Mouse (Mus musculus): ENCODE data around the gene Znhit1.
A peak's percentile ranks its signal among the peaks of the same experiment; 100 is the strongest.

Gene Znhit1

DNA sequence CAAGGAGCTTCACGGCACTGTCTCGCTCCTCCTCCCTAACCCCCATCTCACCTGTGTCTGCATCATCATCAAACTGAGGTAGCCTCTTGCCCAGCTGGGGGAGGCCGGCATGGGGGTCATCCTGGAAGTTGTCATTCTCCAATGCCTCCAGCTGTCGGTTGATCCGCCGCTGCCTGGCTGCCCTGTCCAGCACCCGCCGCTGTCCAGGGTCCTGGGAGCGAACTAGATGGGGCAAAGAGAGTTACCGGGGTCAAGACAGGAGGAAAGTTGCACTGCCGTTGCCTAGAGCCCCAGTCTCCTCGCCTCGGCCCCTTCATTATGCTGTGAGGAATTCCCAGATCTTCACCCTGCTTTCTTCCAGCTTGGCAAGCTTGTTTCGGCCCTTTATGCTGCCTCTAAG, 3.0 kb downstream of the Znhit1 start:
- DNase-seq: no peak

DNA sequence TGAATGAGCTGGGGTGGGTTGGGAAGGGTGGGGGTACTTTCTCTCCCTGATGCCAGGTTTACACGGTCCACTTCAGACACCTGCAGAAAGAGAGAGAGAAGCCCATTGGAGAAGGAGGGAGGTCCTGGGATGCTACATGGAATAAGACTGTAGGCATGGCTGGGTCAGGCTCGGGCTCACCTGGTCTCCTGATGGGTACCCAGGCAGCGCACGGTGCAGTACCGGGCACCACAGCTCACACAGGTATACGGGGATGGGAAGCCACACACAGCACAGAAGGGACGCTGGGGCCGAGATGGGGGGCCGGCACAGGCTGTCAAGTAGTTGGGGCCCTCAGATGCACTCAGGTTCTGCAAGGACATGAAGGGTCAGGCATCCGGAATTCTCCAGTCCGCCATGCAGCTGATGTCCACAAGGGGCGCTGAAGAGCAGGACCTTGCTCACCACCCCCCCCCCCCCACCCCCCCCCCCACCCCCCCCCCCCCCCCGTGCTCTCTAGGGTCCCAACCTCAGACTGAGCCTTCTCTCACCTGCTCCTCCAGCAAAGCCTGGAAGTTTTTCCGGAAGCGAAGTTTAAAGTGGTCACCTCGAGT, 5.4 kb downstream of the Znhit1 start:
- no peak for DNase-seq

DNA sequence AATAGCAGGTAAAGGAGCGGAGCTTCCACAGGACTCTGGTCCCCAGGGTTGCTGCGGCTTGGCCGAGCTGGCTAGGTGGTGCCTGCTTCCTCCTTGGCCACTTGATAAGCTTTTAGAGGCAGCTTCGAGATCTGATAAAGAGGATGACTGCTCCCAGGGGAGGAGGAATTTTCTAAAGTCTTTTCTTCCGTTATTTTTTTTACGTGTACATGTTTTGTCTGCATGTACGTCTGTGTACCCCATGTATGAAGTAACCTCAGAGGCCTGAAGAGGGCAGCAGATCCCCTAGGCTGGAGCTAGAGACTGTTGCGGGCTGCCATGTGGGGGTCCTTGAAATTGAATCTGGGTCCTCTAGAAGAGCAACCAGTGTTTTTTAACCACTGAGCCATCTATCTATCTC, 6.8 kb downstream of the Znhit1 start:
- DNase-seq: no peak

DNA sequence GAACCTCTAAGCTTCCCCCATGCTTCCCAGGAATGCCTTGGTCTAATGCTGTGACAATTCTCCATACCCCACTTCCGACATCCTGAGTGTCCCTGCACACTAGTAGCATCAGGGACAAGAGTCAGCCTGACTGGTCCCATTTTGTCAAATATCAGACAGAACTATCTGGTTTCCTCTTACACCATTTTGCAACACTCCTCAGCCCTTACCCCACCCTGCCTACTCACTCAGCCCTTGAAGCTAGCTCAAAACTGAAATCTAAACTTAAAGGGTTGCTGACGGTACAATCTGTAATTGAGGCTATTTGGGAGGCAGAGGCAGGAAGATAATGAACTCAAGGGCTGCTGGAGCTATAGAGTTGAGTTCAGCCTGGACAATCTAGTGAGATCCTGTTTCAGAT, 8.1 kb downstream of the Znhit1 start:
- DNase-seq: no peak

DNA sequence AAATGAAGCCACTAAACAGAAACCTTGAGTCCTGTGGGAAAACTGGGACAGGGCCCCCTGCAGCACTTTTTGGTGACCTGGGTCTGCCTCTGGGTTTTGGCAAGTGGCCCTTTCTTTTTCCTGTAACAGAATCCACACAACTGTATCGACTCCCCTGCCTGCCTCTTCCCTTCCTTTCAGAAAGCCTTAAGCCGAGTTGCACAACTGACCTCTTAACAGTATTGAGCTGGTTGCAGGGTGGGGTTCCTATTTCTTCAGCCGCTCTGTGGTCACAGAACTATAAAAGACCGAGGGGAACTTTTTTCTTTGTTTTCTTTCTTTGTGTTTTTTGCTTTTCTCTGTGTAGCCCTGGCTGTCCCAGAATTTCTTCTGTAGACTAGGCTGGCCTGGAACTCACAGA, 10.1 kb downstream of the Znhit1 start:
- DNase-seq: no peak

DNA sequence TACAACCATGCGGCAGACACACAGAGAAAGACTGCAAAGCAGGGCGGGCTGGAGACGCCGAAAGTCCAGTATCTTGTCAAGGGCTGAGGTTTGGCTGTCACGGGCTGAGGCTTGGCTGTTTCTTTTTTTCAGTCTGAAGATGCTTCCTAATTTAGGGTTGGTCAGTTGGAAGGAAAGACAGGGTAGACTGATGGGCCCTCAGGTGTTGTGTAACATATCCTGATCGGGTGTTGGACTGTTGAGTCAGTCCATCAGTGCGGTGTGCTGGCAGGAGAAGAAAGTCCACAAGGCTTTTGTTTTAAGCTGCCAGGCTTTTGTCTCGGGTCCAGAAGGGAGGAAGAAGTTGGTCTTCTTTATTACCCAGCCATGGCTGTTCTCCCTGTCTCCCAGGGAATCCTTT, 14.2 kb downstream of the Znhit1 start:
- DNase-seq: no peak

DNA sequence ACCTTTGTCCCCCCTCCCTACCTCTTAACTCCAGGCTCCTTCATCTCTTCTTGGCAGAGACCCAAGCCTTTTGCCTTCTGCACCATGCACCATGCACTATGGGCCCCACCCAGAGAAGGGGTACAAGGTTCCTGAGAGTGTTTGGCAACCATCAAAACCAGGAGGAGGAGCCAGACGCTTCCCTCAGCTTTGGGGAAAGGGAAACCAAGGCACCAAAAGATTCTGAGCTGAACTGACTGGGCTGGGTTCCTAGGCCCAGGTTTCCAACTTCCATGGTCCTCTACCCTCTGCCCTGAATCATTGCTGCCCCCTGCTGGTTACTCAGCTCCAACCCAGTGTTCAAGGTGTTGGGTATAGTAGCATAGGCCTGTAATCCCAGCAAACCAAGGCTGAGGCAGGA, 17.1 kb downstream of the Znhit1 start:
- no peak for DNase-seq

DNA sequence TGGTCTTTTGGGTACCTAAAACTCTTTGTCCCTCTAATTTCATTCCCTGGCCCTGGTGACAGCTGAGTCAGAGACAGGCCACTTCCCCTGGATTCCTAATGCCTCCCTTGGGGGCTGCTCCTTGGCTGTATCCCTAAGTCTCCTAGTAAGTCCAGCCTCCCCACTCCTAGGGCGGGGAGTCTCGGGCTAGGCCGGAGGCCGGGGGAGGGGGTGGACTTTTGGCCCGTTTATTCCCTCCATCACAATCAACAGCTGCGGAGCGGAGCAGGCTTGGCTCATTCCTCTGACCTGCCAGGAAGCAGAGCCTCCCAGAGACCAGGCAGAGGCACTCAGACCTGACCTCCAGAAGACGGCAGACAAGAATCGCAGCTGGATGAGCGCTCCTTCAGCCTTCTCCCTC, 20.2 kb downstream of the Znhit1 start:
- no peak for DNase-seq

DNA sequence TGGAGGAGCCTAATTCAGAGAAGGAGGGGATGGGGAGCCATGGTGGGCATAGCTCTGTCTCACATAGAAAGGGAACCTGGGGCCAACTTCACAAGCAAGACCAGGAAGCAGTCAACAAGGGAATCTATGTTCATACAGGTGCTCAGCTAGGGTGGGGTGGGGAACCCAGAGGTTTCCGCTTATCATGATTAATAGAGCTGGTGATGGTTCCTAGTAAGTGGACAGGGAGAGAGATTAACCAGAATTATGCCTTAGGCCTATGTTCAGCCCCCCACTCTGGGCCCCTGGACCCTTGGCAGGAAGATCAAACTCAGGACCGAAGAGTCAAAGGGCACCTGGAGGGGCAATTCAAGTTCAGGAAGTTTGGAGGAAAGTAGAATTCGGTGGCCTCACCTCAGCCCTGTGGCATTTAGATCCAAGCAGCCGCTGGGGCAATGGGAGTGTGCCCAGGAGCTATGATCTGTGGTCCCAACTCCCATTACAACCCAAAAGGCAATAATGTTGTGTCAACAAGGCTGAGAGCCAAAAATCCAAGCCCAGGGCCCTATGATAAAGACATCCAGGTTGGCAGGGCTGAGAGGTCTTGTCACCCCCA, 20.9 kb downstream of the Znhit1 start:
- DNase-seq: no peak

DNA sequence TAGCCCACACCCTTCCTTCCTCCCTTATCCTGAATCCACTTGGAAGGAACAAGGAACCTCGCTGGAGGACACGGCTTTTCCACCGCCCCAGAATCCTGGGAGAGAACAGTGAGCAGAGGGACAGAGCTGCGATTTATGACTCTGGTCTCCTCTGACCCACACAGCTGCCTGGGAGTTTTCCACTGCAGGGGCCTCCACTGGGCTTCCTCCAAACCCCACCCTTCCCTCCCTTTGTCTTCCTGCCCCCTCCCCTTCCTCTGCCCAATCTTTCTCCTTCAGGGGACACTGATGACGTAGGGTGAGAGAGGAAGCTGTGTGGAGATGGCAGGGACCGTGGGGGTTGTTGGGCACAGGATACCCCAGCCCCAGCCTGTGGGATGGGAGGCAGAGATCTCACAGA, 21.5 kb downstream of the Znhit1 start, which contains the start of gene Cldn15:
Cldn15 (plus strand) TSS at position 286 of the 400 bp plus-strand sequence.
- no peak for DNase-seq

DNA sequence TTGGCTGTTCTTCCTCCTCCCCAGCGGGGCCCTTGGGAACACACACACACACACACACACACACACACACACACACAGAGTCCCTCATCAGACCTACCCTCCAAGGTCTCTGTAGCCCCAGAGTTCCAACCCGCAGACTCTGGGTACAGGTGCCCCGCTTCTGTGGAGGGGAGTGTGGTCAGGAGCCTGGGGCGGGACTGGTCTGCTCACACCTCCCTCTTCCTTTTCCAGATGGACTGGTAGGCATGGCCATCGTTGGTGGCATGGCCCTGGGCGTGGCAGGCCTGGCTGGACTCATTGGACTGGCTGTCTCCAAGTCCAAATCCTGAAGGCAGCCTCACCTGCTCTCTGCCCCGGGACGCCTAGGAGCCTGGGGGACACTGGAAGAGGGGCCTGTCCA, 22.1 kb downstream of the Znhit1 start:
- DNase-seq: no peak

DNA sequence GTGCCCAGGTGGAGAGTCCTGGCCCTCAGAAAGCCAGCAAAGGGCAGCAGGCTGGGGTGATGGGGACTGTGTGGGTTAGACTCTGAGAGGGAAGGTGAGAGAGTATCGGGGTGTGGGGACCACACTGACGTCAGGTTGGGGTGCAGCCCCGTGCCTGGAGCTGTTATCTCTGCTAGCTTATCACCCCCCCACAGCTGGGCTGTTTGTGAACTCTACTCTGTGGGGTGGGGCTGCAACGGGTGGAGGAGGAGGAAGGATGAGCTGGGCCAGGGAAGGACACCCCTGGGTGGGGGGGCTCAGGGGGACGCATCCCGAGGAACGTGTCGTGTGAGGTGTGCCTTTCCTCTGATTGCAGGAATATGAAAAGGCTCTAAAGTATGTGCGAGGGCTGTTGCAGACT, 22.6 kb downstream of the Znhit1 start:
- no peak for DNase-seq

DNA sequence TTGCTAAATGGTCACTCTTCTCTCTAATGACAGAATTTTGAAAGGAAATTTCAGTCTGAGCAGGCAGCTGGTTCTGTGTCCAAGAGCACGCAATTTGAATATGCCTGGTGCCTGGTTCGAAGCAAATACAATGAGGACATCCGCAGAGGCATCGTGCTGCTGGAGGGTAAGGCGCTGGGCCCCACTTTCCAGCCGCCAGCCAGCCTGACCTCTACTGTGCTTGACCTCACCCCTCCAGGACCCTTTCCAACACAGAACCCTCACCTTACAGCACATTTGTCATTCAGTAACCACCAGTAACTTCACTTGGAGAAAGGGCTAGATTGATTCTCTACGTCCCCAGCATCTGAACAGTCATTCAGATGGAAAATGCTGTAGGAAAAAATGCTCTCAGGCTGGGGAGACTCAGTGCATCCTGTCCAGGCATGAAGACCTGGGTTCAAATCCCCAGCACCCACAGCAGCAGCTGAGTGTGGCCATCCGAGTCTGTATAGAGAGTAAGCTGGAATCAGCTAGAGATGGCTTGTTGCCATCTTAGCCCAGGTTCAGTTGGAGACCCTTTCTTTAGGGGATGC, 24.8 kb downstream of the Znhit1 start:
- DNase-seq: no peak

DNA sequence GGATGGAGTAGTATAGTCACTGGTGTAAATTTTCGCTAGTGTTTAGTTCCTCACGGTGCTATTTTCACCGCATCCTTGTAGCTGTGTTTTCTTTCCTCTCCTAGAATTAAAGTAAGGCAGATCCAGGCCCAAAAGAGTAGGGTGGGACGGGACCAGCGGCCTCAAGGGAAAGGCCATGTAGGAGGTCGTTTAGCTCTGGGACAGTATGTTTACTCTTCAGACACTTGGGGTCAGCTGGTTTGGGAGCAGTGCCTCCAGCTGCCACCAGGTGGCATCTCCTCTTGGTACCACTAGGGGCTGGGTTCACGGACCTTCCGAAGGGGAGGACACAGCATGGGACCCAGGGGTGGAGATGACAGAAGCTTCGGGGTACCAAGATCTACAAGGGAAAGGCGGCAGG, 25.3 kb downstream of the Znhit1 start:
- DNase-seq: peak; percentile 73

DNA sequence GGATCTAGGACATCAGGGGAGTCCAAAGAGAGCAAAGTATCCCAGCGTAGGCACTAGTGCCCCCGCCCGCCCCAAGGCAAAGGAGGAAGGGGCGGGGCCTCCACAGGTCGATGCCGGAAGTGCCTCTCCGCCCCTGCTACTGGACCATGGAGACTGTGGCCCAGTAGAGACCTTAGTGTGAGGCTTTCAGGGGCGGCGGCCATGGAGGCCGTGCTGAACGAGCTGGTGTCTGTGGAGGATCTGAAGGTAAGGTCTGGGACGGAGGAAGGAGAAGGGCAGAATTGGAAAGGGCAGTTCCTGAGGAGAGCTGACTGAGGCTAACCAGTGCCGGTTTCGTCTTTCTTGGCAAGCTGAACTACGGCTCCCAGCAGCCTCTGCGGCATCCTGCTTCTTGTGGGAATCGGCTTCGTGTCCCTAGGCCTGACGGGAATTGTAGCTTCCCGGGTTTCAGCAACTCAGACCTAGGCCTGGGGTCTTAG, 25.8 kb downstream of the Znhit1 start:
- peak; percentile 88 for DNase-seq

DNA sequence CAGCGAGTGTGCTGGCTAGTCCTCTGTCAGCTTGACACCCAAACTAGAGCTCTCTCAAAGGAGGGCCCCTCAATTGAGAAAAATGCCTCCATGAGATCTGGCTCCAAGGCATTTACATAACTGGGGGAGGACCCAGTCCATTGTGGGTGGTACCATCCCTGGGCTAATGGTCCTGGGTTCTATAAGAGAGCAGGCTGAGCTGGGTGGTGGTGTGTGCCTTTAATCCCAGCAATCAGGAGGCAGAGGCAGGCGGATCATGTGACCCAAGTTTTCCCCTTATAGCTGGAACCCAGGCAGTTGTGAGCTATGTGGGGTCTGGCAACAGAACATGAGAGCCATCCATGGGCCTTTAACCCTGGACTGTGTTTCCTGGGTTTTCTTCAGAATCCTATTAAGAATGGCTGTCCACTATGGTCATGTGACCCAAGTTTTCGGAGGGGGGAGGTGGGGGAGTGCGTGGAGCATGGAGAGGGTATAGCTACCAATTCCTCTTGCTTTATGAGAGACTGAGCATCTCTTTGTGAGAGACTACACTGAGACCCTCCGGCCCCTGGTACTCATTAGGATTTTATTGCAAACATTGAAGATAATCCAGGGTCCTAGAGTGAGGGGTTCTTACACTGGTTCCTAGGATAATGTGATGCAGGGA, 26.4 kb downstream of the Znhit1 start:
- DNase-seq: no peak

DNA sequence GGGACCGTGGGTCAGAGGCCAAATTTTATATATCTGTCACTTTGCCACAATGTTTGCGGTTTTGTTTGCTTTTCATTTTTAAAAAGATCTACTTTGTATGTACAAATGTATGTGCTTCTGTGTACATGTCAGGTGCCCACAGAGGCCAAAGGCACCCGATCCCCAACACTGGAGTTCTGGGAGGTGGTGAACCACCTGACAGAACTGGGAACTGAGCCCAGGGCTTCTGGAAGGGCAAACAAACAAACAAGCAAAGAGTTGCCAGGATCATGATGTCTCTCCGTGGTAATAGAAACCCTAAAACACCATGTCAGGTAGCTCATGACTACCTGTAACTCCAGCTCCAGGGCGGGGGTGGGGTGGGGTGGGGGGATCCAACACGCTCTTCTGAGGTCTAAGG, 27.8 kb downstream of the Znhit1 start:
- DNase-seq: no peak

DNA sequence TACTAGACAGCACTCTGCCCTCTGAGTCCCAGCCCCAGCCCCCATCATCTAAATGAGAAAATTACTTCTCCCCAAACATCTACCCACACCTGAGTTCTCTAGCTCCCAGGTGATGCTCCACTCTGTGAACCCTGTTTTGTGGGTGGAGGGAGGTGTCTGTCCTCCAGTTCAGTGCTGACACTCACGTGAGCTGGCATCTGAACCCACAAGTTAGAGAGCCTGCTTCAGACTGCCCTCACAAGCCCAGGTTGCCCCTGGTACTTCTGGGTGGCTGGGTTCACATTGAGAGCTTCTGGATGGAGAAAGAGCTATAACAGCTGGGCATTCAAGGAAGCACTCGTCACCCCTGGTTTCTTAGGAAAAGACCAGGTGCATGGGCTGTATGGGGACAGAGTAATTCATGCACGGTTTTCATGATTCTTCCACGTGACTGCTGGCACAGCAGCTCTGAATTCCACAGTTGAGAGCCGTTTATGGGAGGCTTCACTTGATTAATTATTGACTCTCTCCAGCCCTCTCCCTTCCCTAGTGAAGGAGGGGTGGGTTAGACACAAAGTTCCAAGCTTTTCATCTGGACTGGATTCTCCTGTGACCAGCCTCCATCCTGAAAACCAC, 28.7 kb downstream of the Znhit1 start:
- no peak for DNase-seq

DNA sequence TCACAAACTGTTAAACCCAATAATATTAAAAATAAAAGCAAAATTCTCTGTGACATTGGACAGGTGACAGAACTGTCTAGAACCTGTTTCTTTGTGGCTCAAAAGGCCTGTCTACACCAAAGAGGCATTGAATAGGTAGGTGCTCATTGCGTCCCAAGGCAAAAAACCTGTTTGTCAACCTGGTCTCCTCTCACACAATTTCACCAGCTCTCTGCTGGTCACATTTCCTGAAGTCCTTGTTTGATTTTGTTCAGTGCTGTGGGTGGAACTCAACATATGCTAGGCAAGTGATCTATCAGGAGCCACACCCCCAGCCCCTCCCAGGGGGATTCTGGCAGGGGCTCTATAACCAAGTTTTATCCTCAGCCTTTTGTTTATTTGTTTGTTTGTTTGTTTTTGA, 30.6 kb downstream of the Znhit1 start:
- DNase-seq: no peak

DNA sequence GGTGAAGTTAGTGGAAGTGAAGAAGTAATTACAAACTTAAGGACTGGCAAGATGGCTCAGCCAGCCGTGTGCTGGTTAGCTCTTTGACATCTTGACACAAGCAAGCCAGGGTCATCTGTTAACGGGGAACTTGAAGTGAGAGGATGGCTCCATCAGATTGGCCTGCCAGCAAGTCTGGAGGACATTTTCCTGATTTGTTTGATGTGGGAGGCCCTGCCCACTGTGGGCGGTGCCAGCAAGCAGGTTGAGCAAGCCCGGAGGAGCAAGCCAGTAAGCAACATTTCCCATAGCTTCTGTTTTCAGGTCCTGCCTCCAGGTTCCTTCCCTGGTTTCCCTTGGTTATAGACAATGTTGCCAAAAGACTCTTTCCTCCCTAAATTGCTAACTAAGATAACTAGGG, 32.2 kb downstream of the Znhit1 start:
- DNase-seq: no peak

DNA sequence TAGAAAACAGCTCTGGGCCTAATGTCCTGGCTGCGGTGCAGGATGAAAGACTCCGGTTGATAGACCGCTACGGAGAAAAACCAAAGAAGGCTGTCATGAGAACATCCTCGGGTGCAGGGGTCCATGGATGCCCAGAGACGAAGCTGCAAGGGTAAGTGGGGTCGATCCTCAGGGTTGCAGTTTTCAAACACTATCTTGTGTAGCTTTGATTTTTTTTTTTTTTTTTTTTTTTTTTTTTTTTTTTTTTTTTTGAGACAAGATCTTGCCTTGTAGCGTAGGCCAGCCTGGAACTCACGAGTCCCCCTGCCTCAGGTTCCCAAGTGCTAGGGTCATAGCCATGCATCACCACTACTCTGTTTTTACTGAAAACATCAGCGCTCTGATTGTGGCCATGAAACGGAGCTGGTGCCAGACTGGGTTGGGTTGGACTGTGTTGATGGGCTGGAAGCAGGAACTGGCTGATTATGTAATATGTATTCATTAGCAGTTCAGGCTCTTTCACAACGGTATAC, 34.3 kb downstream of the Znhit1 start:
- no peak for DNase-seq

DNA sequence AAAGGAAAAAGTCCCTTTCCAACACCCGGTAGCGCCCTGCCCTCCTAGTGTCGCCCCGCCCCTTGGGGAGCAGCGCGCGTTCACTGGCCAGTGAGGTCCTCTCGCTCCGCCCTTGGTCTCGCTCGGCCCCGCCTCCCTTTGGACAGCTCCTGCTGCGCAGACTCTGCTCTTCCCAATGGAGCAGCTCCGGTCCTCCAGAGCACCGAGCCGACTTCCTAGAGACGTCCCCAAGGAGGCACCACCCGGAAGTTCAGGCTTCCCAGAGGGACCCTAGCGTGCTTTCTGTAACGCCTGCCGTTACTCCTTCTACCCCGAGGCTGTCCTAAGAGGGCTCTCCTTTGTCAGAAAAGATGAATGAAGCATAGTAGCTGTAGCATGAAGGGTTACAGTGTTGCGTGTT, 34.8 kb downstream of the Znhit1 start, which contains the start of gene Fis1:
Fis1 (plus strand) TSS at position 261 of the 400 bp plus-strand sequence.
- DNase-seq: peak; percentile 94

DNA sequence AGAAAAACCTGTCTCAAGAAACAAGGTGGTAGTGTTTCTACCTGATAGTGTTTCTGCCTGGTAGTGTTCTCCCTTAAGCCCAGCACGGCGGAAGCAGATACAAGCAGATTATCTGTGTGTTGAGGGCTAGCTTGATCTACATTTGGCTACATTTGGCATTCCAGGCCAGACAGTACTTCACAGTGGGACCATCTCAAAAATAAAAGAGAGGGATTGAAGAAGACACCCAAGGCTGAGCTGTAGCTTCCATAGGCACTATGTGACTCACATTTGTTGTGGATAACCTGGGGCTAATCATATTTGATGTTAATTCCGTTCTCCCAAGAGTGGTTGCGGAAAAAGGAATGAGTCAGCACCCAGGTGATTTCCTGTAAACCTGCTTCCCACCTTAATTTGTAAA, 35.7 kb downstream of the Znhit1 start:
- DNase-seq: no peak

DNA sequence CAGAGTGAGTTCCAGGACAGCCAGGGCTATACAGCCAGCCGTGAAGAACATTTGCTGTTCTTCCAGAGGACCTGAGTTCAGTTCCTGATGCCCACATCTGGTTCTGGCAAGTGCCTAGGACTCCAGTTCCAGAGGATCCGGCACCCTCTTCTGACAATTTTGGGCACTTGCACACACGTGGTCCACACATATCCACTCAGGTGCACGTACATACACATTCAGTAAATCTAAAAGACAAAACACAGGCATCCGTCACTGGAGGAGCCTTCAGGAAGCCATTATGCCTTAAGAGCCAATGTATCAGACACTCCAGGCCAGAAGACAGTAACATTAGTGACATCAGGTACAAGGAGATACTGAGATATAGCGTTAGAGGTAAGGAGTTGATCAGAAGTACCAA, 37.3 kb downstream of the Znhit1 start:
- no peak for DNase-seq
